Mouse (Mus musculus) erythroblast, embryonic 14.5 days (primary cell): Measurements from ENCODE around the gene Slco3a1.

Experiments used
- GATA1 ChIP-seq: IDR thresholded peaks from 2 replicates; pipeline ENCODE4 v1.6.1; 2012; ENCODE audit warnings: low read length, inconsistent platforms, mixed read lengths
- TAL1 ChIP-seq: IDR thresholded peaks from 3 replicates; pipeline ENCODE4 v1.6.1; 2012; ENCODE audit warnings: low read length, inconsistent platforms, mixed read lengths

DNA sequence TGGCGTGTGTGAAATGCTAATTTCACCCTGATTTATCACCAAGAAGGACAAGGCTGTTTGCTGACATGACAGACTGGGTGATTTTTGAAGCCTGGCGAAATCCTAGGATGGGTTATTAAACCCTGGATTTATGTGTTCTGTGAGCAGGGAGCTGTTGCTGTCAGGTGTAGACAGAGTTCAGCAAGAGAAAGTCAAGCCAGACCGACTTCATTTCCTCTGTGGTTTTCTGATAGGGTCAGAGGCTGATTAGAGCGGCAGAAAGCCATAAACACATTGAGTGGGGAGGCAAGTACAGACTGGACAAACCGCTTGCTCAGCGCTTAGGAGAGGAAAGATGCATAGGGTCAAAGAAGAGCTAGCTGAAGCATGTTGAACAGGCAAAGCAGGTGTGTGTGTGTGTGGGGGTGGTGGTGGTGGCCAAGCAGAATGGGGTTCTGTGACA lies 182.4 kb downstream of the Slco3a1 start:
- TF ChIP-seq GATA1, result no peak
- no peak for TF ChIP-seq TAL1
